8 mouse cellular contexts compared by ENCODE assay signal in the genomic region with DNA sequence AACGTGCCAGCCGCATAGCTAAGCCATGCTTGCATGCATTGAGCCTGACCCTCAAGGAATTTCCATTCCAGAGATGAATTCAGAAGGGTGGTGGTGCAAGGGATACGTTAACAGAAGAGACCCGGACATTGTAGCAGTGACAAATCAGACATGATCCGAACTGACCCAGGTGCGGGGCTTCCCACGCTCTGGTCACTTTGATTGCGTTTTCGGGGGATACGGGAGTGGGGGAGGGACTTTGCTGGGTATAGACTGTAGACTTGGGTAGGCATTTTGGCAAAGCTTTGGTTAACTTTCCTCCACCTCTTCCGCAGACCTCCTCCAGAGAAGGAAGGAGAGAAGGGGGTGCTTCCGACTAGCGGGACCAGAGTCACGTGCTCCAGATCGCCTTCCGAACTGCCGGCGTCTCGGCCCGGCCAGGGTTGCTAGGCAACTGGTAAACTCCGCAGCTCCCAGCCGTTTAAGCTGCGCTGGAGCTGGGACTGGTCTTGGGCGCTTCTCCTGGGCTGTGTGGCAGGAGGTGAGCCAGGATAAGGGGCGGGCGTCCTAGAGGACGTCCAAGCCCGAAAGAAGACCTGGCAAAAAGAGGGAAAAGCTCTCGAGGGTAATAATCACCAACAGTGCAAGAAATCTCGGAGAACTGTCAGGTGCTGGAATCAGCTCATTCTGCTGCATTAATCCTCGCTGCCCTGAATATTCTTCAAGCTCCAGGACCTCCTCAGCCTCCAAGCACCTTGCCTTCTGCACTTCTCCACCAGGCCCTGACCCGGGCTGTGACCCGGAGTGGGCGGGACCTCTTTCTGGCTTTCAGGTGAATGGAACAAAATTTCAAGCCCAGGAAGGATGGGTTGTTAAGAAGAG. TPM values are rescaled to one million over a fixed set of nuclear protein-coding genes. Genes with fewer than 3 reads are reported as not detected.
DNase-seq lines count a peak whose midpoint lies in the region; ATAC-seq and TF ChIP-seq lines count a peak whose summit lies in the region.

A gene (plus strand): TSS at position 444 of the 861 bp plus-strand sequence.

- H3K27me3 ChIP-seq in intestine, postnatal 0 days (replicated peaks; ENCODE audit: control insufficient read depth, insufficient read depth, low read length), result no peaks in the 10 kb centered on the region; the same call in 1 of the 2 replicates
- H3K27me3 ChIP-seq in limb, embryonic 11.5 days (ENCODE audit: control insufficient read depth, insufficient read depth, low read length), result no peaks in the 10 kb centered on the region
- peaks cover 25% of the 10 kb centered on the region for H3K27me3 ChIP-seq in midbrain, embryonic 12.5 days
- H3K27me3 ChIP-seq in stomach, embryonic 15.5 days (replicated peaks), result no peaks in the 10 kb centered on the region

- H3K4me3 ChIP-seq in intestine, postnatal 0 days (ENCODE audit: low read depth, low read length), result peak within 1 kb of the TSS; percentile 28
- H3K4me3 ChIP-seq in limb, embryonic 11.5 days (ENCODE audit: low read depth, low read length), result peak within 1 kb of the TSS; percentile 14; the same call in 1 of the 2 replicates
- peak within 1 kb of the TSS; percentile 36 for H3K4me3 ChIP-seq in midbrain, embryonic 12.5 days
- H3K4me3 ChIP-seq in stomach, embryonic 15.5 days (replicated peaks), result peak within 1 kb of the TSS; percentile 28

- DNase-seq in layer of hippocampus, adult 11-12 months (ENCODE audit: low spot score), result peak; percentile 67
- DNase-seq in layer of hippocampus, adult 9-10 months (ENCODE audit: low spot score), result no peak
- DNase-seq in embryo, embryonic 11.5 days (ENCODE audit: low read depth, low spot score), result peak; percentile 57
- DNase-seq in gastrocnemius, postnatal 4 days (ENCODE audit: low spot score in 2 of 2), result peak; percentile 61 to 77
- peak; percentile 80 for DNase-seq in limb, embryonic 11.5 days (ENCODE audit: low spot score)

- H3K9ac ChIP-seq in intestine, postnatal 0 days (ENCODE audit: low read depth, low read length), result no peak within 1 kb of the TSS
- peak within 1 kb of the TSS; percentile 4; the same call in 1 of the 2 replicates for H3K9ac ChIP-seq in limb, embryonic 11.5 days (ENCODE audit: low read length)
- peak within 1 kb of the TSS; percentile 26 for H3K9ac ChIP-seq in midbrain, embryonic 12.5 days (replicated peaks)
- H3K9ac ChIP-seq in stomach, embryonic 15.5 days, result no peak within 1 kb of the TSS

- no peaks in the 10 kb centered on the region for H3K9me3 ChIP-seq in intestine, postnatal 0 days (ENCODE audit: control insufficient read depth)
- H3K9me3 ChIP-seq in limb, embryonic 11.5 days (ENCODE audit: control insufficient read depth, low read length), result no peaks in the 10 kb centered on the region
- no peaks in the 10 kb centered on the region for H3K9me3 ChIP-seq in midbrain, embryonic 12.5 days
- no peaks in the 10 kb centered on the region for H3K9me3 ChIP-seq in stomach, embryonic 15.5 days

- peak within 1 kb of the TSS; percentile 66 for H3K4me2 ChIP-seq in intestine, postnatal 0 days (replicated peaks; ENCODE audit: low read depth)
- H3K4me2 ChIP-seq in limb, embryonic 11.5 days (ENCODE audit: low read depth, severe bottlenecking), result peak within 1 kb of the TSS; percentile 54
- peak within 1 kb of the TSS; percentile 52 for H3K4me2 ChIP-seq in midbrain, embryonic 12.5 days (replicated peaks)
- H3K4me2 ChIP-seq in stomach, embryonic 15.5 days, result peak within 1 kb of the TSS; percentile 55

- WGBS in intestine, postnatal 0 days, result 12% methylated on average over 34 of the region's 34 CpGs
- 14% methylated on average over 34 of the region's 34 CpGs for whole genome bisulfite sequencing in limb, embryonic 11.5 days
- WGBS in midbrain, embryonic 12.5 days, result 9% methylated on average over 34 of the region's 34 CpGs
- 9% methylated on average over 32 of the region's 34 CpGs for WGBS in stomach, embryonic 15.5 days

- peaks cover 3% of the 10 kb centered on the region; the same call in 1 of the 2 replicates for H3K4me1 ChIP-seq in intestine, postnatal 0 days (replicated peaks; ENCODE audit: control insufficient read depth, insufficient read depth, low read length)
- peaks cover 15% of the 10 kb centered on the region for H3K4me1 ChIP-seq in limb, embryonic 11.5 days (ENCODE audit: control insufficient read depth, insufficient read depth, low read length)
- peaks cover 20% of the 10 kb centered on the region for H3K4me1 ChIP-seq in midbrain, embryonic 12.5 days
- peaks cover 20% of the 10 kb centered on the region for H3K4me1 ChIP-seq in stomach, embryonic 15.5 days

- no peak for TF ChIP-seq CTCF in intestine, postnatal 0 days (IDR thresholded peaks at IDR 0.05; ENCODE audit: low read depth)

- H3K27ac ChIP-seq in intestine, postnatal 0 days (ENCODE audit: low read depth, low read length), result no peak within 1 kb of the TSS
- no peak within 1 kb of the TSS for H3K27ac ChIP-seq in limb, embryonic 11.5 days (replicated peaks; ENCODE audit: low read depth, low read length)
- no peak within 1 kb of the TSS for H3K27ac ChIP-seq in midbrain, embryonic 12.5 days (replicated peaks)
- H3K27ac ChIP-seq in stomach, embryonic 15.5 days, result no peak within 1 kb of the TSS

- ATAC-seq in intestine, postnatal 0 days, result peak; percentile 32; the same call in 1 of the 2 replicates
- peak; percentile 71; the same call in 1 of the 2 replicates for ATAC-seq in limb, embryonic 11.5 days (ENCODE audit: insufficient number of reproducible peaks, low FRiP score, low TSS enrichment, low read depth)
- ATAC-seq in midbrain, embryonic 12.5 days (ENCODE audit: low FRiP score, low read depth), result peak; percentile 90
- peak; percentile 77; the same call in 1 of the 2 replicates for ATAC-seq in stomach, embryonic 15.5 days (ENCODE audit: insufficient read depth, low FRiP score, low read depth)

- H3K36me3 ChIP-seq in intestine, postnatal 0 days (ENCODE audit: control insufficient read depth, insufficient read depth), result no peaks in the 10 kb centered on the region
- no peaks in the 10 kb centered on the region for H3K36me3 ChIP-seq in limb, embryonic 11.5 days (ENCODE audit: control insufficient read depth, insufficient read depth, low read length)
- no peaks in the 10 kb centered on the region for H3K36me3 ChIP-seq in midbrain, embryonic 12.5 days
- no peaks in the 10 kb centered on the region for H3K36me3 ChIP-seq in stomach, embryonic 15.5 days

RNA-seq across cellular contexts. Expression of the gene that starts here (rescaled TPM):
- total RNA-seq in gastrocnemius, postnatal 4 days (2021), result 1 to 10 TPM; 1.3 to 2.0 TPM
- polyA plus RNA-seq in intestine, postnatal 0 days (2015; fragmentation: Nextera tagmentation; extraction: Ambion mirVana), result 0.12 and 0.22 TPM in 2 replicates
- 0.20 TPM in 1 of 2 replicates, not detected in the other for polyA plus RNA-seq in limb, embryonic 11.5 days (2014; fragmentation: Nextera tagmentation; extraction: Ambion mirVana)
- polyA plus RNA-seq in midbrain, embryonic 12.5 days (2016; fragmentation: Nextera tagmentation; extraction: Ambion mirVana), result 1.3 and 2.4 TPM in 2 replicates
- polyA plus RNA-seq in stomach, embryonic 15.5 days (2015; fragmentation: Nextera tagmentation; extraction: Ambion mirVana), result 0.54 and 0.62 TPM in 2 replicates

Comparison
In these comparisons a context has a peak if more than half of its experiments do, and no peak if none do; other contexts are left out.
1. Peak in ATAC-seq, H3K4me3 ChIP-seq and H3K4me2 ChIP-seq in intestine, postnatal 0 days; RNA of the gene not detected or under 1 TPM.
2. Peak in DNase-seq, ATAC-seq, H3K4me3 ChIP-seq, H3K9ac ChIP-seq and H3K4me2 ChIP-seq in limb, embryonic 11.5 days; RNA of the gene not detected or under 1 TPM.
3. Peak in ATAC-seq, H3K4me3 ChIP-seq and H3K4me2 ChIP-seq in stomach, embryonic 15.5 days; RNA of the gene not detected or under 1 TPM.
4. ATAC-seq: peak in every context shown above with its lines; median percentile 90 in midbrain, embryonic 12.5 days; 77 in stomach, embryonic 15.5 days; 71 in limb, embryonic 11.5 days; 32 in intestine, postnatal 0 days.